Mouse (Mus musculus): Measurements from ENCODE around the gene Dram2. TPM values are rescaled to one million over a fixed set of nuclear protein-coding genes. Genes with fewer than 3 reads are reported as not detected.

Gene Dram2
- 56.2 and 58.5 TPM in 2 replicates for polyA plus RNA-seq (2015; fragmentation: Nextera tagmentation; extraction: Ambion mirVana)

- peak within 1 kb of the TSS; percentile 71 for H3K4me2 ChIP-seq (replicated peaks)
- 0 out of 2 replicates have a peak, but pooled peaks cover under 1% of the 10 kb centered on the region for H3K36me3 ChIP-seq
- WGBS, result under 1% methylated on average over 63 of the region's 63 CpGs
- peak; percentile 98 for ATAC-seq
- no peaks in the 10 kb centered on the region for H3K9me3 ChIP-seq
- H3K9ac ChIP-seq (replicated peaks), result peak within 1 kb of the TSS; percentile 91
- peak within 1 kb of the TSS; percentile 79 for H3K4me3 ChIP-seq (replicated peaks)
- no peaks in the 10 kb centered on the region for H3K27me3 ChIP-seq
- peak within 1 kb of the TSS; percentile 92 for H3K27ac ChIP-seq
- peaks cover 32% of the 10 kb centered on the region for H3K4me1 ChIP-seq (replicated peaks)
Measured at GRCm38 (mm10) chr3:106547171-106547923, at the start of gene Dram2, which contains the start of gene Cept1. Gene Dram2 (plus strand): TSS chr3:106547798. Gene Cept1 (minus strand): TSS chr3:106547802.

- Histone ChIP-seq H3K27me3 (no peaks in the 10 kb centered on the region), H3K4me1 (replicated peaks) (no peaks in the 10 kb centered on the region), H3K9ac (replicated peaks) (no peak overlapping the region), H3K9me3 (no peaks in the 10 kb centered on the region), H3K4me3 (replicated peaks) (no peak overlapping the region), H3K27ac (no peak overlapping the region), H3K36me3 (peaks cover 28% of the 10 kb centered on the region), H3K4me2 (replicated peaks) (no peak overlapping the region)
- no peak for ATAC-seq
- WGBS, result 92% methylated on average over 2 of the region's 2 CpGs
Measured at GRCm38 (mm10) chr3:106500510-106500909, 47.1 kb upstream of the Dram2 start.

GRCm38 (mm10) chr3:106502892-106503291 is 44.7 kb upstream of the Dram2 start:
- peaks cover 32% of the 10 kb centered on the region for H3K36me3 ChIP-seq
- no peaks in the 10 kb centered on the region for H3K27me3 ChIP-seq
- H3K4me2 ChIP-seq (replicated peaks), result no peak overlapping the region
- H3K9me3 ChIP-seq, result no peaks in the 10 kb centered on the region
- ATAC-seq, result no peak
- no peak overlapping the region for H3K4me3 ChIP-seq (replicated peaks)
- no peak overlapping the region for H3K9ac ChIP-seq (replicated peaks)
- WGBS, result 95% methylated on average over 2 of the region's 2 CpGs
- H3K4me1 ChIP-seq (replicated peaks), result no peaks in the 10 kb centered on the region
- H3K27ac ChIP-seq, result no peak overlapping the region

- Histone ChIP-seq H3K9me3 (no peaks in the 10 kb centered on the region), H3K27me3 (no peaks in the 10 kb centered on the region), H3K27ac (no peak overlapping the region), H3K4me1 (replicated peaks) (no peaks in the 10 kb centered on the region), H3K9ac (replicated peaks) (no peak overlapping the region), H3K36me3 (0 out of 2 replicates have a peak, but pooled peaks cover 4% of the 10 kb centered on the region), H3K4me3 (replicated peaks) (no peak overlapping the region), H3K4me2 (replicated peaks) (no peak overlapping the region)
- ATAC-seq, result no peak
- 94% methylated on average over 1 of the region's 1 CpGs for WGBS
Measured at GRCm38 (mm10) chr3:106510669-106511068, 36.9 kb upstream of the Dram2 start.

- H3K27me3 ChIP-seq, result no peaks in the 10 kb centered on the region
- no peak overlapping the region for H3K4me3 ChIP-seq (replicated peaks)
- no peak overlapping the region for H3K4me2 ChIP-seq (replicated peaks)
- no peak overlapping the region for H3K9ac ChIP-seq (replicated peaks)
- ATAC-seq, result no peak
- WGBS, result 92% methylated on average over 6 of the region's 6 CpGs
- no peaks in the 10 kb centered on the region for H3K4me1 ChIP-seq (replicated peaks)
- H3K36me3 ChIP-seq, result no peaks in the 10 kb centered on the region; the same call in 1 of the 2 replicates
- no peaks in the 10 kb centered on the region for H3K9me3 ChIP-seq
- H3K27ac ChIP-seq, result no peak overlapping the region
Measured at GRCm38 (mm10) chr3:106515016-106515415, 32.6 kb upstream of the Dram2 start.

- Histone ChIP-seq H3K36me3 (peaks cover 2% of the 10 kb centered on the region; the same call in 1 of the 2 replicates), H3K4me3 (replicated peaks) (no peak overlapping the region), H3K27me3 (no peaks in the 10 kb centered on the region), H3K9ac (replicated peaks) (no peak overlapping the region), H3K4me1 (replicated peaks) (no peaks in the 10 kb centered on the region), H3K27ac (no peak overlapping the region), H3K4me2 (replicated peaks) (no peak overlapping the region), H3K9me3 (no peaks in the 10 kb centered on the region)
- ATAC-seq, result no peak
- WGBS, result 100% methylated on average over 1 of the region's 1 CpGs
Measured at GRCm38 (mm10) chr3:106522730-106523129, 24.9 kb upstream of the Dram2 start.

- Histone ChIP-seq H3K27me3 (no peaks in the 10 kb centered on the region), H3K9ac (replicated peaks) (no peak overlapping the region), H3K4me3 (replicated peaks) (no peak overlapping the region), H3K27ac (no peak overlapping the region), H3K36me3 (peaks cover 2% of the 10 kb centered on the region; the same call in 1 of the 2 replicates), H3K9me3 (no peaks in the 10 kb centered on the region), H3K4me1 (replicated peaks) (no peaks in the 10 kb centered on the region), H3K4me2 (replicated peaks) (no peak overlapping the region)
- no peak for ATAC-seq
- WGBS, result 93% methylated on average over 2 of the region's 2 CpGs
Measured at GRCm38 (mm10) chr3:106526411-106526810, 21.2 kb upstream of the Dram2 start.

GRCm38 (mm10) chr3:106528032-106528431 is 19.6 kb upstream of the Dram2 start:
- Histone ChIP-seq H3K27me3 (no peaks in the 10 kb centered on the region), H3K4me1 (replicated peaks) (no peaks in the 10 kb centered on the region), H3K9ac (replicated peaks) (no peak overlapping the region), H3K9me3 (no peaks in the 10 kb centered on the region), H3K4me2 (replicated peaks) (no peak overlapping the region), H3K36me3 (peaks cover 2% of the 10 kb centered on the region; the same call in 1 of the 2 replicates), H3K27ac (no peak overlapping the region), H3K4me3 (replicated peaks) (no peak overlapping the region)
- 97% methylated on average over 2 of the region's 2 CpGs for WGBS
- ATAC-seq, result no peak

GRCm38 (mm10) chr3:106533277-106533676 is 14.3 kb upstream of the Dram2 start:
- H3K4me3 ChIP-seq (replicated peaks), result no peak overlapping the region
- H3K27me3 ChIP-seq, result no peaks in the 10 kb centered on the region
- no peak overlapping the region for H3K4me2 ChIP-seq (replicated peaks)
- no peak for ATAC-seq
- H3K9ac ChIP-seq (replicated peaks), result no peak overlapping the region
- H3K4me1 ChIP-seq (replicated peaks), result no peaks in the 10 kb centered on the region
- 96% methylated on average over 2 of the region's 2 CpGs for WGBS
- H3K9me3 ChIP-seq, result no peaks in the 10 kb centered on the region
- no peak overlapping the region for H3K27ac ChIP-seq
- 0 out of 2 replicates have a peak, but pooled peaks cover 6% of the 10 kb centered on the region for H3K36me3 ChIP-seq

- no peak for ATAC-seq
- H3K27ac ChIP-seq, result no peak overlapping the region
- H3K4me2 ChIP-seq (replicated peaks), result no peak overlapping the region
- H3K9me3 ChIP-seq, result no peaks in the 10 kb centered on the region
- H3K4me1 ChIP-seq (replicated peaks), result peaks cover 23% of the 10 kb centered on the region
- H3K9ac ChIP-seq (replicated peaks), result no peak overlapping the region
- WGBS, result 92% methylated on average over 8 of the region's 8 CpGs
- no peak overlapping the region for H3K4me3 ChIP-seq (replicated peaks)
- no peaks in the 10 kb centered on the region for H3K36me3 ChIP-seq
- H3K27me3 ChIP-seq, result no peaks in the 10 kb centered on the region
Measured at GRCm38 (mm10) chr3:106544721-106545316, 2.8 kb upstream of the Dram2 start.

GRCm38 (mm10) chr3:106547924-106548539 is 434 bp downstream of the Dram2 start:
- Histone ChIP-seq H3K9me3 (no peaks in the 10 kb centered on the region), H3K4me2 (replicated peaks) (peak overlapping the region; percentile 71), H3K9ac (replicated peaks) (peak overlapping the region; percentile 91), H3K36me3 (0 out of 2 replicates have a peak, but pooled peaks cover 3% of the 10 kb centered on the region), H3K4me3 (replicated peaks) (peak overlapping the region; percentile 79), H3K27me3 (no peaks in the 10 kb centered on the region), H3K4me1 (replicated peaks) (peaks cover 32% of the 10 kb centered on the region), H3K27ac (peak overlapping the region; percentile 92)
- no peak; the same call in 1 of the 2 replicates for ATAC-seq
- under 1% methylated on average over 27 of the region's 27 CpGs for WGBS

GRCm38 (mm10) chr3:106548971-106549370 is 1.4 kb downstream of the Dram2 start:
- peaks cover 10% of the 10 kb centered on the region; the same call in 1 of the 2 replicates for H3K36me3 ChIP-seq
- H3K4me1 ChIP-seq (replicated peaks), result peaks cover 32% of the 10 kb centered on the region
- H3K4me2 ChIP-seq (replicated peaks), result peak overlapping the region; percentile 38
- peak overlapping the region; percentile 11; the same call in 1 of the 2 replicates for H3K4me3 ChIP-seq (replicated peaks)
- no peak overlapping the region for H3K9ac ChIP-seq (replicated peaks)
- WGBS, result 46% methylated on average over 3 of the region's 3 CpGs
- no peaks in the 10 kb centered on the region for H3K9me3 ChIP-seq
- ATAC-seq, result no peak
- H3K27ac ChIP-seq, result no peak overlapping the region
- no peaks in the 10 kb centered on the region for H3K27me3 ChIP-seq

Measured in midbrain, embryonic 13.5 days (tissue).